Comparison of ENCODE assay signal across 8 mouse cellular contexts in the genomic region with DNA sequence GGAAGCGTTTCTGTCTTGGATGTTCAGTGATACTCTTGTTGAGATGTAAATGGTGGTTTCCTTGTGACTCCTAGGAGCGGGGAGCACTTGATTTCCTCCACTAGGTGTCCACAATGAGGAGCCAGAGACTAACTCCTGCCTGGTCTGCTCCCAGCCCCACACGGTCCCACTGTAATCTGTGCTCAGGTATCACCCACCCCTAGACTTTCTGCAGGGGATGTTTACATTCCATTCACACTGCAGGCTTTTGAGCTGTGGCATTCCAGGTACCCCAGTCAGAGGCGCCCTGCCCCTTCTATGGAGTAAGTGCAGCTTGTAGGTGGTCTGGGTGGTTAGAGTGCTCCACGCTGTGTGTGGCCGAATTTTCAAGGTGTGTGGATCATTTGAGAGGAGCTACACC.
"Had no signal": no experiment of that assay in that cellular context is flagged by ENCODE, and none has a peak within 500 bp of the region (broad histone marks: within the 10 kb centered on the region; RNA-seq: fewer than 3 reads in every experiment).

No protein-coding gene starts in this region.

- H3K27me3 ChIP-seq: neural tube, embryonic 13.5 days had no signal

- H3K4me2 ChIP-seq: limb, embryonic 13.5 days; neural tube, embryonic 13.5 days had no signal

- H3K9me3 ChIP-seq: neural tube, embryonic 13.5 days had no signal

- H3K4me3 ChIP-seq: layer of hippocampus, adult 2 months; limb, embryonic 13.5 days; neural tube, embryonic 13.5 days had no signal

- H3K27ac ChIP-seq: layer of hippocampus, adult 2 months; limb, embryonic 13.5 days; liver, embryonic 14.5 days had no signal

- H3K9ac ChIP-seq: limb, embryonic 13.5 days; liver, embryonic 14.5 days; neural tube, embryonic 13.5 days had no signal

- DNase-seq: lung, adult 18-20 months; retina, postnatal 1 day; spleen, adult 18-20 months; thymus, postnatal 36 days had no signal
